Mouse (Mus musculus) heart, embryonic 10.5 days (tissue): ENCODE measurements around the gene Plxna1. TPM values are rescaled to one million over a fixed set of nuclear protein-coding genes. Genes with fewer than 3 reads are reported as not detected.

Source experiments
- DNase-seq: peaks from one replicate; pipeline ENCODE4 v3.0.0-alpha.2; 2017; ENCODE audit warnings: low spot score
- H3K27ac ChIP-seq: fragments of 300-500 bp; sonication (generic); 2 replicates; pipeline ENCODE4 v1.5.1; 2016; ENCODE audit warnings: mild to moderate bottlenecking
- H3K27me3 ChIP-seq: fragments of 300-500 bp; sonication (generic); 2 replicates; pipeline ENCODE4 v1.6.1; 2016; ENCODE audit warnings: mild to moderate bottlenecking; ENCODE audit not compliant: poor library complexity, insufficient read depth, severe bottlenecking
- H3K36me3 ChIP-seq: fragments of 300-500 bp; sonication (generic); 2 replicates; pipeline ENCODE4 v1.6.1; 2016; ENCODE audit warnings: mild to moderate bottlenecking, moderate library complexity
- H3K4me1 ChIP-seq: fragments of 300-500 bp; sonication (generic); 2 replicates; pipeline ENCODE4 v1.6.1; 2016; ENCODE audit warnings: mild to moderate bottlenecking
- H3K4me3 ChIP-seq: fragments of 300-500 bp; sonication (generic); 2 replicates; pipeline ENCODE4 v1.5.1; 2016; ENCODE audit warnings: mild to moderate bottlenecking, moderate library complexity
- H3K9me3 ChIP-seq: fragments of 300-500 bp; sonication (generic); 2 replicates; pipeline ENCODE4 v1.6.1; 2016; ENCODE audit warnings: mild to moderate bottlenecking, moderate library complexity
- WGBS: fragments of 180-500 bp; shearing (Covaris S2); methylation state at CpG from one replicate; pipeline ENCODE4 v1.1.7; 2016; 5-methylcytosine and 5-hydroxymethylcytosine counted together
- polyA plus RNA-seq: library from polyadenylated mRNA; unstranded; fragments of >200 nt; fragmentation: Nextera tagmentation; extraction: Ambion mirVana; gene quantifications from 2 replicates; pipeline ENCODE4 v1.2.1, GENCODE M21; 2016

The Plxna1 gene
- polyA plus RNA-seq, 1 experiment from 2014 or later, result 14.3 TPM

DNA sequence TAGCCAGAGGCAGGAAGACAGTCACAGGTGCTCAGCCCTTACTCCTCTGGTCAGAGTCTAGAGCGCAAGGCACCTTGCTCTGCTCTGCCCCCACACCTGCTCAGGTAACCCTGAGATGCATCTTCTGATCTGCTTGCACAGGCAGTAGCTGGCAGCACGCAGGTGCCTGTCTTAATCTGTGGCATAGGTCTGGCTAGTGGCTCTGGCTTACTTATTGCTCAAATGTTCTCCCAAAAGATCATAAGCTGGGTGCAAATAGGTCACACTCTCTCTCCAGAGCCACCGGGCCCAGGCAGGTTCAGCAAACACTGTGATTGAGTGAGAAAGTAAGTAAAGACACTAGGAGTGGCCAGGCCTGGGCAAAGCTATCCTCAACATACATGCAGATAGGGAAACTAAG, 3.2 kb downstream of the Plxna1 start:
- Histone ChIP-seq H3K27ac (no peak overlapping the region), H3K4me3 (no peak overlapping the region), H3K36me3 (peaks cover 30% of the 10 kb centered on the region), H3K27me3 (peaks cover 10% of the 10 kb centered on the region), H3K4me1 (peaks cover 47% of the 10 kb centered on the region), H3K9me3 (no peaks in the 10 kb centered on the region)
- 90% methylated on average over 3 of the region's 3 CpGs for WGBS
- DNase-seq, result no peak

- Histone ChIP-seq H3K27me3 (no peaks in the 10 kb centered on the region), H3K4me1 (peaks cover 65% of the 10 kb centered on the region), H3K9me3 (no peaks in the 10 kb centered on the region), H3K27ac (no peak overlapping the region), H3K36me3 (peaks cover 51% of the 10 kb centered on the region), H3K4me3 (no peak overlapping the region)
- no peak for DNase-seq
- WGBS, result 45% methylated on average over 7 of the region's 7 CpGs
Measured at GRCm38 (mm10) chr6:89355661-89356060, 6.8 kb downstream of the Plxna1 start.

- peaks cover 60% of the 10 kb centered on the region for H3K36me3 ChIP-seq
- H3K4me3 ChIP-seq, result no peak overlapping the region
- H3K27ac ChIP-seq, result no peak overlapping the region; the same call in 1 of the 2 replicates
- DNase-seq, result no peak
- WGBS, result 85% methylated on average over 12 of the region's 12 CpGs
- H3K27me3 ChIP-seq, result no peaks in the 10 kb centered on the region
- peaks cover 65% of the 10 kb centered on the region for H3K4me1 ChIP-seq
- no peaks in the 10 kb centered on the region for H3K9me3 ChIP-seq
Measured at GRCm38 (mm10) chr6:89354726-89355125, 7.7 kb downstream of the Plxna1 start.

- peaks cover 65% of the 10 kb centered on the region for H3K4me1 ChIP-seq
- no peaks in the 10 kb centered on the region for H3K27me3 ChIP-seq
- H3K9me3 ChIP-seq, result no peaks in the 10 kb centered on the region
- H3K36me3 ChIP-seq, result peaks cover 65% of the 10 kb centered on the region
- no peak for DNase-seq
- H3K27ac ChIP-seq, result peak overlapping the region; percentile 73
- H3K4me3 ChIP-seq, result no peak overlapping the region
- WGBS, result 76% methylated on average over 5 of the region's 5 CpGs
Measured at GRCm38 (mm10) chr6:89354076-89354475, 8.3 kb downstream of the Plxna1 start.

DNA sequence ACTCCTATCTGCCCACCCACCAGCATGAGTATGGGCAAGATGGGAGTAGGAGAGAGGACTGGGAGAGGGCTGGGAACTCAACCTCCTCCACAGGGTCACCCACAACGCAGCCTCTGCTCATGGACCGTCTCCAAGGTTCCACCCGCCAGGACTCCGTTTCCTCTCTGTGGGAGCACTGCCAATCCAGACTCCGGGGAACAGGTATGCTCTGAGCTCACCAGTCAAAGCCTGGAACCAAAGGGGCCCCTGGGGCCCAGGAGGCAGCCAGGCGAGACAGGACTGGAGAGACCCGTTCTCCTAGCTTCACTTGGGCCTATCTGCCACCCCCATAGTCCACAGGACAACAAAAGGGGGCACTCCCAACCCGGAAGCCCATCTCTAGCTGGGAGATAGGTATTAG, 9.3 kb downstream of the Plxna1 start:
- Histone ChIP-seq H3K27me3 (no peaks in the 10 kb centered on the region), H3K9me3 (no peaks in the 10 kb centered on the region), H3K27ac (peak overlapping the region; percentile 73; the same call in 1 of the 2 replicates), H3K36me3 (peaks cover 68% of the 10 kb centered on the region), H3K4me1 (peaks cover 69% of the 10 kb centered on the region), H3K4me3 (no peak overlapping the region)
- WGBS, result 88% methylated on average over 8 of the region's 8 CpGs
- DNase-seq, result no peak

GRCm38 (mm10) chr6:89351441-89352137, 10.8 kb downstream of the Plxna1 start:
- Histone ChIP-seq H3K4me3 (no peak overlapping the region), H3K4me1 (peaks cover 69% of the 10 kb centered on the region), H3K27ac (peak overlapping the region; percentile 81), H3K36me3 (peaks cover 71% of the 10 kb centered on the region), H3K27me3 (no peaks in the 10 kb centered on the region), H3K9me3 (no peaks in the 10 kb centered on the region)
- 40% methylated on average over 5 of the region's 5 CpGs for WGBS
- no peak for DNase-seq

- no peak overlapping the region for H3K4me3 ChIP-seq
- peaks cover 62% of the 10 kb centered on the region for H3K36me3 ChIP-seq
- no peak for DNase-seq
- H3K27ac ChIP-seq, result peak overlapping the region; percentile 62
- H3K4me1 ChIP-seq, result peaks cover 74% of the 10 kb centered on the region
- H3K27me3 ChIP-seq, result no peaks in the 10 kb centered on the region
- 100% methylated on average over 2 of the region's 2 CpGs for WGBS
- H3K9me3 ChIP-seq, result no peaks in the 10 kb centered on the region
Measured at GRCm38 (mm10) chr6:89350520-89350919, 11.9 kb downstream of the Plxna1 start.

DNA sequence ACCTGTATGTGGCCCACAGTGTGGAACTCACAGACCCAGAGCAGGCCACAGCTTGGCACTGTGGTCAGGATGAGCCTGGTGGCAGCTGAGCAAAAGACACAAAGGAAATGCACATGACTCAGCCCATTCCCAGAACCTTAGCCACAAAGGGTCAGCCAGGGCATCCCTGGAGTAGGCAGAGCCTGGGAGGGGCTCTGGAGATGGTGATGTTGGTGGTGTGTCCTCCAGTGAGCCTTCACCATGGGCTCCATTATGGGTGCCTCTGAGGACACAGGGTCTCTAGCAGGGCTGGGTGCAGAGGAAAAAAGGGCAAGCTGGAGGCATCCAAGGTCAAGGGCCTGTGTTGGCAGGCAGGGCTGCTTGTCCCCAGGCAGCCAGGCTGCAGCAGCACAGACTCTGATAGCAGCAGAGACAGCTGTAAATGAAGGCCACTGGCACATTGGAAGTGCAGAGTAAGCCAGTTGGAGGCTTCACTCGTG, 12.3 kb downstream of the Plxna1 start:
- Histone ChIP-seq H3K4me3 (no peak overlapping the region), H3K9me3 (no peaks in the 10 kb centered on the region), H3K27ac (peak overlapping the region; percentile 62), H3K36me3 (peaks cover 58% of the 10 kb centered on the region), H3K27me3 (no peaks in the 10 kb centered on the region), H3K4me1 (peaks cover 75% of the 10 kb centered on the region)
- WGBS, result 52% methylated on average over 1 of the region's 1 CpGs
- no peak for DNase-seq

DNA sequence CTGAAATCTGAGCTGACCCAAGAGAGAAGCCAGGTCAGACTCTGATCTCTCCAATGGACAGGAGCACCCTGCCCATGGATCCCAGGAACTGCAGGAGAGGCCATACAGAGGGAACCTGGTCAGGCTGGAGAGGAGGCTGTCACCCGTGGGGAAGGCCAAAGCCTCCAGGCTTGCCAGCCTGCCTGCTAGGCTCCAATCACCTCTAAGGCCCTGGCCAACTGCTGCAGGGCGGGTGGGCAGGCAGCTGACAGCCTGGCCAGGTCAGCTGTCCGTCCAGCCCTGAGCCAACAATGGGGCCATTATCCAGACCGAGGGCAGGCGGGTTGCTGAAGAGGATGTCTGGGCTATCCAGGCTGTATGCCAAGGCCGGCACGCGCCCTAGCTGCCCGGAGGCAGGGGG, 14.1 kb downstream of the Plxna1 start:
- no peak for DNase-seq
- Histone ChIP-seq H3K36me3 (peaks cover 46% of the 10 kb centered on the region), H3K27me3 (no peaks in the 10 kb centered on the region), H3K27ac (peak overlapping the region; percentile 44), H3K4me1 (peaks cover 73% of the 10 kb centered on the region), H3K9me3 (no peaks in the 10 kb centered on the region), H3K4me3 (no peak overlapping the region)
- 83% methylated on average over 9 of the region's 9 CpGs for WGBS

GRCm38 (mm10) chr6:89347792-89348191, 14.6 kb downstream of the Plxna1 start:
- no peak overlapping the region for H3K27ac ChIP-seq
- WGBS, result 89% methylated on average over 1 of the region's 1 CpGs
- H3K4me3 ChIP-seq, result no peak overlapping the region
- peaks cover 73% of the 10 kb centered on the region for H3K4me1 ChIP-seq
- no peaks in the 10 kb centered on the region for H3K9me3 ChIP-seq
- no peak for DNase-seq
- peaks cover 46% of the 10 kb centered on the region for H3K36me3 ChIP-seq
- H3K27me3 ChIP-seq, result no peaks in the 10 kb centered on the region

DNA sequence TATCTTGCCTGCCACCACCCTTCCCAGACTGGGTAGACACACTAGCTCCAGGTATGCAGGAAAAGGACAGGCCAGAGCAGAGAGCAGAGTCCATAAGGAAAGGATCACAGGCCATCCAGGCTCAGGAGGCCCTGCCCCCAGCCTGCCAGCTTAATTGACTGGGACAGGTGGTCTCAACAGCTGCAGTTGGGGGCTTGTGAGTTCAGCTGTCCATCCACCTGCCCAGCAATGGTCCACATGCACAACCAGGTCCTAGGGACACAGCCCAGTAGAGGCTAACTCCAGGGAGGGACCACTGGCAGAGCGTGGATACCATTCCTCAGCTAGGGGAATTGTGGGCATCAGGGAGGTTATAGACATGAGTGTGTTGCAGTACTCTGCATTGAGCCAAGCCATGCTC, 16.6 kb downstream of the Plxna1 start:
- H3K4me3 ChIP-seq, result no peak overlapping the region
- H3K9me3 ChIP-seq, result no peaks in the 10 kb centered on the region
- DNase-seq, result no peak
- peaks cover 60% of the 10 kb centered on the region for H3K36me3 ChIP-seq
- H3K27me3 ChIP-seq, result no peaks in the 10 kb centered on the region
- H3K27ac ChIP-seq, result peak overlapping the region; percentile 90
- 91% methylated on average over 1 of the region's 1 CpGs for WGBS
- peaks cover 58% of the 10 kb centered on the region for H3K4me1 ChIP-seq

GRCm38 (mm10) chr6:89345486-89345785, 17.0 kb downstream of the Plxna1 start:
- H3K27ac ChIP-seq, result peak overlapping the region; percentile 90
- H3K36me3 ChIP-seq, result peaks cover 60% of the 10 kb centered on the region
- H3K4me1 ChIP-seq, result peaks cover 54% of the 10 kb centered on the region
- no peaks in the 10 kb centered on the region for H3K27me3 ChIP-seq
- no peak for DNase-seq
- WGBS, result 54% methylated on average over 3 of the region's 3 CpGs
- H3K9me3 ChIP-seq, result no peaks in the 10 kb centered on the region
- H3K4me3 ChIP-seq, result 0 out of 2 replicates have a peak overlapping the region, but pooled peaks have one; percentile 20

GRCm38 (mm10) chr6:89344613-89345485, 17.6 kb downstream of the Plxna1 start:
- Histone ChIP-seq H3K9me3 (no peaks in the 10 kb centered on the region), H3K4me1 (peaks cover 54% of the 10 kb centered on the region), H3K27me3 (no peaks in the 10 kb centered on the region), H3K4me3 (0 out of 2 replicates have a peak overlapping the region, but pooled peaks have one; percentile 20), H3K36me3 (peaks cover 60% of the 10 kb centered on the region), H3K27ac (peak overlapping the region; percentile 90)
- 24% methylated on average over 10 of the region's 10 CpGs for WGBS
- DNase-seq, result peak; percentile 95
